Mouse (Mus musculus): ENCODE results near the gene Pef1. TPM values are rescaled to one million over a fixed set of nuclear protein-coding genes. Genes with fewer than 3 reads are reported as not detected.

Pef1 gene
- total and polyA plus RNA-seq, 3 experiments, result 31.4 to 59.3 (median 38.0) TPM

- intact Hi-C loops (cut with DNase I), result no loop called here
- H3K36me3 ChIP-seq (ENCODE audit: control insufficient read depth, insufficient read depth, low read length), result no peaks in the 10 kb centered on the region
- 30% methylated on average over 8 of the region's 8 CpGs for WGBS
- no peaks in the 10 kb centered on the region for H3K79me2 ChIP-seq (replicated peaks; ENCODE audit: control insufficient read depth, insufficient read depth, low read length)
- no peaks in the 10 kb centered on the region for H3K4me1 ChIP-seq (ENCODE audit: control insufficient read depth, insufficient read depth, low read length)
- no peak overlapping the region for H3K4me3 ChIP-seq
- H3K9ac ChIP-seq (ENCODE audit: low read depth, low read length), result no peak overlapping the region
- H3K27me3 ChIP-seq (ENCODE audit: control insufficient read depth, insufficient read depth, low read length), result no peaks in the 10 kb centered on the region
- TF ChIP-seq POLR2A (IDR thresholded peaks at IDR 0.05; ENCODE audit: insufficient read depth, low read depth, low read length) (no peak), CTCF (IDR thresholded peaks at IDR 0.05) (no peak), EP300 (IDR thresholded peaks at IDR 0.05; ENCODE audit: insufficient read depth, low read depth, low read length) (no peak)
- DNase-seq, result no peak
- H3K27ac ChIP-seq, result no peak overlapping the region
Observed at GRCm38 (mm10) chr4:130101183-130101582, 1.2 kb upstream of the Pef1 start.

GRCm38 (mm10) chr4:130103632-130104031 lies 1.3 kb downstream of the Pef1 start:
- DNase-seq, result no peak
- H3K4me3 ChIP-seq, result no peak overlapping the region
- peaks cover 4% of the 10 kb centered on the region for H3K4me1 ChIP-seq (ENCODE audit: control insufficient read depth, insufficient read depth, low read length)
- H3K27me3 ChIP-seq (ENCODE audit: control insufficient read depth, insufficient read depth, low read length), result no peaks in the 10 kb centered on the region
- H3K36me3 ChIP-seq (ENCODE audit: control insufficient read depth, insufficient read depth, low read length), result peaks cover 2% of the 10 kb centered on the region; the same call in 1 of the 2 replicates
- H3K27ac ChIP-seq, result no peak overlapping the region
- intact Hi-C loops (cut with DNase I), result no loop called here
- H3K9ac ChIP-seq (ENCODE audit: low read depth, low read length), result no peak overlapping the region
- 76% methylated on average over 12 of the region's 12 CpGs for WGBS
- TF ChIP-seq CTCF (IDR thresholded peaks at IDR 0.05), result peak; percentile 37
- TF ChIP-seq POLR2A (IDR thresholded peaks at IDR 0.05; ENCODE audit: insufficient read depth, low read depth, low read length), result no peak
- H3K79me2 ChIP-seq (replicated peaks; ENCODE audit: control insufficient read depth, insufficient read depth, low read length), result no peaks in the 10 kb centered on the region

- Histone ChIP-seq H3K36me3 (ENCODE audit: control insufficient read depth, insufficient read depth, low read length) (peaks cover 2% of the 10 kb centered on the region; the same call in 1 of the 2 replicates), H3K79me2 (replicated peaks; ENCODE audit: control insufficient read depth, insufficient read depth, low read length) (peaks cover 5% of the 10 kb centered on the region; the same call in 1 of the 2 replicates), H3K4me1 (ENCODE audit: control insufficient read depth, insufficient read depth, low read length) (peaks cover 7% of the 10 kb centered on the region), H3K4me3 (no peak overlapping the region), H3K27me3 (ENCODE audit: control insufficient read depth, insufficient read depth, low read length) (no peaks in the 10 kb centered on the region), H3K9ac (ENCODE audit: low read depth, low read length) (no peak overlapping the region), H3K27ac (no peak overlapping the region)
- WGBS, result 43% methylated on average over 4 of the region's 4 CpGs
- no peak for TF ChIP-seq POLR2A (IDR thresholded peaks at IDR 0.05; ENCODE audit: insufficient read depth, low read depth, low read length)
- no peak for TF ChIP-seq CTCF (IDR thresholded peaks at IDR 0.05)
- no peak for TF ChIP-seq EP300 (IDR thresholded peaks at IDR 0.05; ENCODE audit: insufficient read depth, low read depth, low read length)
- intact Hi-C loops (cut with DNase I), result no loop called here
- DNase-seq, result no peak
Observed at GRCm38 (mm10) chr4:130104584-130104983, 2.2 kb downstream of the Pef1 start.

- H3K4me1 ChIP-seq (ENCODE audit: control insufficient read depth, insufficient read depth, low read length), result peaks cover 7% of the 10 kb centered on the region
- peaks cover 8% of the 10 kb centered on the region; the same call in 1 of the 2 replicates for H3K79me2 ChIP-seq (replicated peaks; ENCODE audit: control insufficient read depth, insufficient read depth, low read length)
- peak overlapping the region; percentile 28; the same call in 1 of the 2 replicates for H3K9ac ChIP-seq (ENCODE audit: low read depth, low read length)
- intact Hi-C loops (cut with DNase I), result no loop called here
- 11% methylated on average over 14 of the region's 14 CpGs for WGBS
- peak overlapping the region; percentile 92 for H3K27ac ChIP-seq
- peaks cover 2% of the 10 kb centered on the region; the same call in 1 of the 2 replicates for H3K36me3 ChIP-seq (ENCODE audit: control insufficient read depth, insufficient read depth, low read length)
- no peak for DNase-seq
- H3K4me3 ChIP-seq, result peak overlapping the region; percentile 65
- no peaks in the 10 kb centered on the region for H3K27me3 ChIP-seq (ENCODE audit: control insufficient read depth, insufficient read depth, low read length)
- no peak; the same call in 1 of the 2 replicates for TF ChIP-seq EP300 (IDR thresholded peaks at IDR 0.05; ENCODE audit: insufficient read depth, low read depth, low read length)
- no peak for TF ChIP-seq CTCF (IDR thresholded peaks at IDR 0.05)
- no peak for TF ChIP-seq POLR2A (IDR thresholded peaks at IDR 0.05; ENCODE audit: insufficient read depth, low read depth, low read length)
Observed at GRCm38 (mm10) chr4:130107065-130107443, 4.7 kb downstream of the Pef1 start.

- peak overlapping the region; percentile 56 for H3K9ac ChIP-seq (ENCODE audit: low read depth, low read length)
- DNase-seq, result peak; percentile 99 to 100
- under 1% methylated on average over 39 of the region's 39 CpGs for WGBS
- intact Hi-C loops (cut with DNase I), result no loop called here
- H3K36me3 ChIP-seq (ENCODE audit: control insufficient read depth, insufficient read depth, low read length), result peaks cover 2% of the 10 kb centered on the region; the same call in 1 of the 2 replicates
- no peaks in the 10 kb centered on the region for H3K27me3 ChIP-seq (ENCODE audit: control insufficient read depth, insufficient read depth, low read length)
- H3K79me2 ChIP-seq (replicated peaks; ENCODE audit: control insufficient read depth, insufficient read depth, low read length), result peaks cover 8% of the 10 kb centered on the region; the same call in 1 of the 2 replicates
- peak overlapping the region; percentile 92 for H3K27ac ChIP-seq
- peak overlapping the region; percentile 65 for H3K4me3 ChIP-seq
- TF ChIP-seq EP300 (IDR thresholded peaks at IDR 0.05; ENCODE audit: insufficient read depth, low read depth, low read length) (no peak), CTCF (IDR thresholded peaks at IDR 0.05) (no peak), POLR2A (IDR thresholded peaks at IDR 0.05; ENCODE audit: insufficient read depth, low read depth, low read length) (peak; percentile 84)
- H3K4me1 ChIP-seq (ENCODE audit: control insufficient read depth, insufficient read depth, low read length), result peaks cover 7% of the 10 kb centered on the region
Observed at GRCm38 (mm10) chr4:130107444-130108131, 5.2 kb downstream of the Pef1 start.

GRCm38 (mm10) chr4:130108929-130109328 lies 6.6 kb downstream of the Pef1 start:
- no peak overlapping the region for H3K27ac ChIP-seq
- peaks cover 2% of the 10 kb centered on the region; the same call in 1 of the 2 replicates for H3K36me3 ChIP-seq (ENCODE audit: control insufficient read depth, insufficient read depth, low read length)
- intact Hi-C loops (cut with DNase I), result no loop called here
- peaks cover 7% of the 10 kb centered on the region for H3K4me1 ChIP-seq (ENCODE audit: control insufficient read depth, insufficient read depth, low read length)
- H3K79me2 ChIP-seq (replicated peaks; ENCODE audit: control insufficient read depth, insufficient read depth, low read length), result peaks cover 9% of the 10 kb centered on the region; the same call in 1 of the 2 replicates
- no peak overlapping the region for H3K9ac ChIP-seq (ENCODE audit: low read depth, low read length)
- 83% methylated on average over 3 of the region's 3 CpGs for WGBS
- TF ChIP-seq EP300 (IDR thresholded peaks at IDR 0.05; ENCODE audit: insufficient read depth, low read depth, low read length) (no peak), POLR2A (IDR thresholded peaks at IDR 0.05; ENCODE audit: insufficient read depth, low read depth, low read length) (no peak), CTCF (IDR thresholded peaks at IDR 0.05) (no peak)
- DNase-seq, result no peak
- H3K27me3 ChIP-seq (ENCODE audit: control insufficient read depth, insufficient read depth, low read length), result no peaks in the 10 kb centered on the region
- H3K4me3 ChIP-seq, result no peak overlapping the region
